Mouse (Mus musculus): ENCODE results near the gene Ophn1.
A peak's percentile ranks its signal among the peaks of the same experiment; 100 is the strongest.

DNA sequence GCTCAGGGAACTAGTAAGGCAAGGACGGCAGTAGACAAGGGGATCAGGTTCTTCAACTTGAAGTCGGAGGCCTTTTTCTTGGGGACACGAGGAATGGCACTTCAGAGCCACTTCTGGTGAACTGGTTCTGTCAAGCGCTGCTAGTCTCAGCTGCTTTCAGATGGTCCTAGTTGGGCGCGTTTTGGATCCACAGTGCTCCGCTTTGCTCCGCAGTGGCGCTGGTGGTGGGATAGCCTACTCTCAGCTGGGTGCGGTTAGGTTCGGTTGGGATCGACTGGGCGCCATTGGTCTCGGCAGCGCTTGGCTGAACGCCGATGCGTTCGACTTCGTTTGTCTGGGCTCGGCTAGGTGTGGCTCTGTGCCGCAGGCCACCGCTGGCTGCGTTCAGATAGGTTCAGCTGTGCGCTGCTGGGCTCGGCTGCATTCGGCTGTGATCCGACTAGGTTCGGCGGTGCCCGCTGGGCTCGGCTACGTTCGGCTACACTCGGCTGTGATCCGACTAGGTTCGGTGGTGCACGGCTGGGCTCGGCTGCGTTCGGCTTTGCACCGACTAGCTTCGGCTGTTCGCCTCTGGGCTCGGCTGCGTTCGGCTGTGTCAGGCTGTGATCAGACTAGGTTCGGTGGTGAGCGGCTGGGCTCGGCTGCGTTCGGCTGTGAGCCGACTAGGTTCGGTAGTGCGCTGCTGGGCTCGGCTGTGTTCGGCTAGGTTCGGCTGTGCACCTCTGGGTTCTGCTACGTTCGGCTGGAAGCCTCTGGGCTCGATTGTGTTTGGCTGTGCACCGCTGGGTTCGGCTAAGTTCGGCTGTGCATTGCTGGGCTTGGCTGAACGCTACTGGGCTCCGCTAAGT is 46.1 kb upstream of the Ophn1 start:
- TF ChIP-seq CTCF (IDR thresholded peaks at IDR 0.05) (no peak), POLR2A (IDR thresholded peaks at IDR 0.05; ENCODE audit: insufficient read depth, low read depth, low read length) (peak; percentile 63)
